Mouse (Mus musculus): ENCODE measurements around the gene Tgfb3. TPM values are rescaled to one million over a fixed set of nuclear protein-coding genes. Genes with fewer than 3 reads are reported as not detected.

The Tgfb3 gene
- polyA plus RNA-seq, 1 experiment from 2014 or later = 5.4 TPM

Other genes starting within 250 kb of the Tgfb3 start
- 67.9 and 72.9 TPM in 2 replicates for gene Ift43, start 3.5 kb upstream of the Tgfb3 start, polyA plus RNA-seq (2015; fragmentation: Nextera tagmentation; extraction: Ambion mirVana)
- gene Gpatch2l, start 162.8 kb upstream of the Tgfb3 start, polyA plus RNA-seq (2015; fragmentation: Nextera tagmentation; extraction: Ambion mirVana) = 26.2 and 27.6 TPM in 2 replicates